Mouse (Mus musculus) limb, embryonic 15.5 days (tissue): ENCODE results near the gene Gm20388. TPM values are rescaled to one million over a fixed set of nuclear protein-coding genes. Genes with fewer than 3 reads are reported as not detected.

ENCODE experiments used
- ATAC-seq: fragments of 200-750 bp; cut with Nextera tagmentation; 2 replicates; pipeline ENCODE4 v1.8.0; 2017; ENCODE audit warnings: low read depth, moderate TSS enrichment; ENCODE audit not compliant: insufficient number of reproducible peaks, low FRiP score, low TSS enrichment
- H3K27ac ChIP-seq: fragments of 300-500 bp; sonication (generic); 2 replicates; pipeline ENCODE4 v1.5.1; 2015; ENCODE audit warnings: moderate library complexity, mild to moderate bottlenecking, inconsistent platforms
- H3K27me3 ChIP-seq: fragments of 300-500 bp; sonication (generic); 2 replicates; pipeline ENCODE4 v1.6.1; 2015; ENCODE audit warnings: inconsistent platforms
- H3K36me3 ChIP-seq: fragments of 300-500 bp; sonication (generic); 2 replicates; pipeline ENCODE4 v1.6.1; 2015; ENCODE audit warnings: inconsistent platforms
- H3K4me1 ChIP-seq: fragments of 300-500 bp; sonication (generic); 2 replicates; pipeline ENCODE4 v1.6.1; 2015; ENCODE audit warnings: inconsistent platforms
- H3K4me2 ChIP-seq: fragments of 300-500 bp; sonication (generic); 2 replicates; pipeline ENCODE4 v1.6.1; 2015; ENCODE audit warnings: mild to moderate bottlenecking, inconsistent platforms
- H3K4me3 ChIP-seq: fragments of 300-500 bp; sonication (generic); 2 replicates; pipeline ENCODE4 v1.5.1; 2015; ENCODE audit warnings: mild to moderate bottlenecking, inconsistent platforms
- H3K9ac ChIP-seq: fragments of 300-500 bp; sonication (generic); 2 replicates; pipeline ENCODE4 v1.6.1; 2015; ENCODE audit warnings: inconsistent platforms
- H3K9me3 ChIP-seq: fragments of 300-500 bp; sonication (generic); 2 replicates; pipeline ENCODE4 v1.6.1; 2016; ENCODE audit warnings: inconsistent platforms
- WGBS: fragments of 180-500 bp; shearing (Covaris S2); methylation state at CpG from one replicate; pipeline ENCODE4 v1.1.7; 2015; 5-methylcytosine and 5-hydroxymethylcytosine counted together
- polyA plus RNA-seq: library from polyadenylated mRNA; unstranded; fragments of >200 nt; fragmentation: Nextera tagmentation; extraction: Ambion mirVana; gene quantifications from 2 replicates; pipeline ENCODE4 v1.2.1, GENCODE M21; 2015

The Gm20388 gene
- polyA plus RNA-seq, 1 experiment from 2014 or later: 4.9 TPM

DNA sequence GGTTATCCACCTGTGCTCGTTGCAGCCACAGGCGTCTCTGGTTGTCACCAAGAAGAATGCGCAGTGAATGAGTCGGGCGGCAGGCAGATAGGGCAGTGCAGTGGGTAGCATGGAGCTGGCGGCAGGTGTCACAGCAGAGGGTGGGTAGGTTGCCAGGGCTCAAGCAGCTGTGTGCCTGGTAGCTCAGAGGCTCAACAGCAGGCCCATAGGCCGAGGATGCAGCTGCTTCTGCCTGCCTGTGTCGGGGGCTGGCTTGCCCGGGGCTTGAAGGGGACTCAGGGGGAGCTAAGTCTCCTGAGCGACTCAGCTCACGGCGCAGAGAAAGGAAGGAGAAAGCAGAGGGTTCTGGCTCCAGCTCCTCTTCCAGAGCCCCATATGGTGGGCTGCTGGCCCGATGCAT is 3322.7 kb downstream of the Gm20388 start:
- 56% methylated on average over 13 of the region's 13 CpGs for WGBS
- peaks cover 32% of the 10 kb centered on the region for H3K27me3 ChIP-seq
- no peak for ATAC-seq

DNA sequence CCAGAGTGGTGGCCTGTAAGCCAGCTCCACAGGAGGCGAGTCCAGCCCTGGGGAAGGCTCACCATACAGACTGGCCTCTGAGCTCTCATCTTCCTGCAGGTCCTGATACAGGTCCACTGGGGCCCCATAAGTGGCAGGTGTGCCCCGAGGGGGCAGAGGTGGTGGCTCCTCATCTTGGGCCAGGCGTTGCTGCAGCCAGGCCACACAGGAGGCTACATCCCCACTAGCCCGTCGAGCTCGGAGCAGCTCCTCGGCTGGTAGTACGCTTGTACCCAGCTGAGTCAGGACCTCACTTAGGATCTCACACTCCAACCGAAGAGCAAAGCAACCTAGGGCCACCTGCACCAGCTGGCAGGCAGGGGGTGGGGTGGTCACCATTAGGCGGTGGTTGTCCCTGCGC is 3323.1 kb downstream of the Gm20388 start:
- Histone ChIP-seq H3K4me3 (no peak overlapping the region), H3K27ac (no peak overlapping the region), H3K4me2 (no peak overlapping the region), H3K9ac (no peak overlapping the region), H3K27me3 (peaks cover 32% of the 10 kb centered on the region), H3K4me1 (peaks cover 29% of the 10 kb centered on the region), H3K36me3 (peaks cover 15% of the 10 kb centered on the region; the same call in 1 of the 2 replicates), H3K9me3 (no peaks in the 10 kb centered on the region)
- ATAC-seq: no peak
- 67% methylated on average over 11 of the region's 11 CpGs for WGBS

More for the DNA sequence above, 3322.7 kb downstream of the Gm20388 start:
- Histone ChIP-seq H3K36me3 (peaks cover 20% of the 10 kb centered on the region), H3K4me1 (peaks cover 29% of the 10 kb centered on the region), H3K9ac (no peak overlapping the region), H3K27ac (no peak overlapping the region), H3K9me3 (no peaks in the 10 kb centered on the region), H3K4me2 (no peak overlapping the region), H3K4me3 (no peak overlapping the region)

DNA sequence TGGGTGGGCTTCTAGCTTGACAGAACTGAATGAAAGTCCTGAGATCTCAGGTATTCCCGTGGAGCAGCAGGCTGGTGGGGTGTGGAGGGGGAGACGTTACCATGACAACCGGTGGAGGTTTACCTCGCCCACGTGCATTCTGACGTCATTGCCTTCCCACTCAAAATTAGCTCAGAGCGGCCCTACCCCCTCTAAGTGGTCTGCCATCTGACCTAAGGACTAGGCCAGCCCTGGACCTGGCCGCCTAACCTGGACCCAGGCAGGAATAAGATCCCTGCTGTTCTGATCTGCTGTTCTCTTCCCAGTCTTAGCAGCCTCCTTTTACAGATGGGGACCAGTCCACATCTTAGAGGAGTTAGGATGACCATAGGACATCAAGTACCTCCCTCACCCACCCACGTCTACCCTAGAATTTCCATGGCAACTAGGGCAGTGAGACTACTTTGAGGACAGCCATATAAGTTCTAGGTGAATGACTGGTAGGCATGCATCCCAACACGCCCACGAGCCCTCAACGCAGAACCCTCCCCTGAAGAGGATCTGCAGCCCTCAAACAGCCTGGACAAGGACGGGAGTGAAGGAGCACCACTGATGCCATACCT is 3324.4 kb downstream of the Gm20388 start:
- peaks cover 29% of the 10 kb centered on the region for H3K4me1 ChIP-seq
- H3K9ac ChIP-seq: peak overlapping the region; percentile 51
- peaks cover 5% of the 10 kb centered on the region; the same call in 1 of the 2 replicates for H3K36me3 ChIP-seq
- peaks cover 32% of the 10 kb centered on the region for H3K27me3 ChIP-seq
- no peak for ATAC-seq
- peak overlapping the region; percentile 94 for H3K4me2 ChIP-seq
- H3K27ac ChIP-seq: no peak overlapping the region
- WGBS: 29% methylated on average over 13 of the region's 13 CpGs
- peak overlapping the region; percentile 54 for H3K4me3 ChIP-seq
- H3K9me3 ChIP-seq: no peaks in the 10 kb centered on the region

DNA sequence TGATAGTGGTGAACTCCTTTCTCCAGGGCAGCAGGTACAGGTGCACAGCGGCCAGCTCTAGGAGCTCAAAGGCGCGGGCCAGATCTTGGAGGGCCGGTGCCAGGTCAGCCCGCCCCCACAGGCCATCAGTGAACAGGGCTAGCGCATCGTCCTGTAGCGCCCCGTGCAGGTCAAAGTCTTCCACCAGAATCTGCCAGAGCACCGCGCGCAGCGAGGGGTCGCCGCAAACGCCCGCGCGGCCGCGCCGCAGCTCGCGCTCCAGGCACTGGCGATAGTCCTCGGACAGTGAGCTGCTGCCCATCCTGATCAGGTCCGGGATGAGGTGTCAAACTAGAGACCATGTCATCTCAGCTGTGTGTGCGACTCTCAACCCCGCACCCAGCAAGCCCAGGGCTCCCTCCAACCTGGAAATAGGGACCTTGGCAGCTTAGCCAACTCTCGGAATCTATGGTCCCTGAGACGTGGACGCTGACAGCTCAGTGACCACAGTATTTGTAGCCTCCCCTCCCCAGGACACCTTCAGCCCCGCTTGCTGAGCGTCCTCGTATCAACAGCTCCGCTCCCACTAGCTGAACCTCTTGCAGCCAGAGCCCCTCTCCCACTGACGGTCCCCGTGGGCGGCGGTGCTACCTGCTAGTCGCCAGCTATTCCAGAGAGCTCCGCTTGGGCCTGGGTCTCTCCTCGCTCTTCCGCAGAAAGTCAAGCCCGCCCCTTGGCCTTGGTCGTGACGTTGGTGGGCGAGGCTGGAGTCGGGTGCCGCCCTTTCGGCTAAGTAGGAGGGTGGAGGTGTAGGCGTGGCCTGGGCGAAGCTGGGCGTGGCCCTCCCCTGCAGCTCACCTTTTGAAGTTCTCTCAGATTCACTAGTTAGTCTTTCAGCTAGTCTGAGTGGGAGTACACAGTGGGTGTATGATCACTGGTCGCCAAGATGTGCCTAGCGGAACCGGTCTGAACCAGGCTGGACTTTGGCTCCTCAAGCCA is 3325.2 kb downstream of the Gm20388 start, which contains the start of gene Spata2l:
Gene Spata2l (minus strand): TSS at position 714 of the 978 bp plus-strand sequence.
- peaks cover 29% of the 10 kb centered on the region for H3K4me1 ChIP-seq
- peak; percentile 70 for ATAC-seq
- WGBS: 2% methylated on average over 57 of the region's 57 CpGs
- peak within 1 kb of the TSS; percentile 51 for H3K9ac ChIP-seq
- H3K4me2 ChIP-seq: peak within 1 kb of the TSS; percentile 94
- H3K27me3 ChIP-seq: peaks cover 32% of the 10 kb centered on the region
- no peaks in the 10 kb centered on the region for H3K9me3 ChIP-seq
- H3K27ac ChIP-seq: no peak within 1 kb of the TSS
- H3K36me3 ChIP-seq: no peaks in the 10 kb centered on the region
- H3K4me3 ChIP-seq: peak within 1 kb of the TSS; percentile 54

DNA sequence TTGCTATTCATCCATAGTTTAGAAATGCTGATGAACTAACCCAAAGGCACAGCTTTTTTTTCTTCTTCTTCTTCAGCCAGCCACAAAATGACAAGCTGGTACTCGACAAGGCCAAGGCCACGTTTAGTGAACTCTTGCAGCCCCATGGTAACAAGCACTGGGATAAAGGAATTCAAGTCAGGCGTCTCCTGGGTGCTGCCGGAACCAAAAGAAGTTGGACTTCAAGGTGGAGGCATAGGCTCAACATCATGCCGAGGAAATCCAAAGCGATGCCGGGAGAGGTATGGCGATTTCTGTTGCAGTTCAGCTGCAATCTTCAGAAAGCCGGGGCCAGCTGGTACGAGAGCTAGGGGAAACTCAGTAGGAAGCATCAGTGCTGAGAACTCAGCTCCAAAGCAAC is 3328.8 kb downstream of the Gm20388 start:
- no peak overlapping the region for H3K9ac ChIP-seq

GRCm38 (mm10) chr8:123242107-123242923 is 3331.7 kb downstream of the Gm20388 start:
- Histone ChIP-seq H3K9me3 (no peaks in the 10 kb centered on the region), H3K27me3 (no peaks in the 10 kb centered on the region), H3K4me2 (no peak overlapping the region), H3K4me3 (no peak overlapping the region), H3K27ac (no peak overlapping the region), H3K4me1 (no peaks in the 10 kb centered on the region), H3K36me3 (peaks cover 59% of the 10 kb centered on the region), H3K9ac (no peak overlapping the region)
- WGBS: 80% methylated on average over 7 of the region's 7 CpGs
- ATAC-seq: no peak

More for the DNA sequence above, 3328.8 kb downstream of the Gm20388 start:
- Histone ChIP-seq H3K27me3 (peaks cover 13% of the 10 kb centered on the region), H3K27ac (no peak overlapping the region), H3K4me2 (no peak overlapping the region), H3K9me3 (no peaks in the 10 kb centered on the region), H3K4me3 (no peak overlapping the region), H3K36me3 (peaks cover 30% of the 10 kb centered on the region), H3K4me1 (peaks cover 18% of the 10 kb centered on the region)
- no peak for ATAC-seq
- WGBS: 89% methylated on average over 10 of the region's 10 CpGs

DNA sequence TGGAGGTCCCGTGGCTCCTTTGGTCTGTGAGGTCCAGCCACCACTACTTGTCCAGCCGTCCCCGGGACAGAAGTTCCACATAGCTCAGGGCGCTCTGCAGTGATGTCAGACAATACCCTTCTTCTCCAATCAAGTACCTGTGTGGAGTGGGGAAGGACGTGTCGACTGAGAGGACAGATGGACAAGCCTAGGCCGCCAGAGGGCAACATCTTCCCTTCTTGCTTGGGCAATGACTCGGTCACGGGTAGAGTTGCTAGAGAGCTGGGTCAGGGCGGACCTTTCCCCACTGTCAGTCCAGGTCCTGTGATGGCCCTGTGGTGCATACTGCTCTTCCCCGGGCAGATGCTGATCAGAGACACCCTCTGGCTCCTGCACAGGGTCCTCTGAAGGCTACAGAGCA is 3332.4 kb downstream of the Gm20388 start:
- Histone ChIP-seq H3K27me3 (no peaks in the 10 kb centered on the region), H3K4me1 (no peaks in the 10 kb centered on the region), H3K9me3 (no peaks in the 10 kb centered on the region), H3K36me3 (peaks cover 66% of the 10 kb centered on the region), H3K9ac (no peak overlapping the region), H3K4me3 (no peak overlapping the region), H3K27ac (no peak overlapping the region), H3K4me2 (no peak overlapping the region)
- 0 out of 2 replicates have a peak, but pooled peaks have one; percentile 42 for ATAC-seq
- 65% methylated on average over 11 of the region's 11 CpGs for WGBS

DNA sequence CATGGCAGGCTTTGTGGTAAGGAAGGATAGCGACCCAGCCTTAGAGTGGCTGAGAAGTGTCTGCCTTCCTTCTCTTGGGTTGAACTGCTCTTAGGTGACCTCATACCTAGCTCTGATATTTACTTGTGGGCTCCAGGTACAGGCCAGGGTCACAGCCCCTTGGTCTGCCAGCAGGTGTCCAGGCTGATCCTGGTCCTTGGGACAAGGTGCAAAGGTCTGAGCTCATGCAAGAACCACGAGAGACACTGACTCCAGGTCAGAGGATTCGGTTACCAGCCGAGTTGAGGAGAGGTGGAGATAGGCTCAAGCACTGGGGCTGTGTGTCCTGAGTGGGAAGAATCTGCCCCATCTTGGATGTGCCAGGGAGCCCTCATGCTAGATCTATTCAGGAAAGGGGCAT is 3333.7 kb downstream of the Gm20388 start:
- H3K9ac ChIP-seq: no peak overlapping the region
- peaks cover 79% of the 10 kb centered on the region for H3K36me3 ChIP-seq
- no peaks in the 10 kb centered on the region for H3K9me3 ChIP-seq
- no peak overlapping the region for H3K4me3 ChIP-seq
- H3K27me3 ChIP-seq: no peaks in the 10 kb centered on the region
- ATAC-seq: no peak
- H3K4me2 ChIP-seq: no peak overlapping the region
- WGBS: 90% methylated on average over 4 of the region's 4 CpGs
- H3K4me1 ChIP-seq: no peaks in the 10 kb centered on the region
- H3K27ac ChIP-seq: no peak overlapping the region

DNA sequence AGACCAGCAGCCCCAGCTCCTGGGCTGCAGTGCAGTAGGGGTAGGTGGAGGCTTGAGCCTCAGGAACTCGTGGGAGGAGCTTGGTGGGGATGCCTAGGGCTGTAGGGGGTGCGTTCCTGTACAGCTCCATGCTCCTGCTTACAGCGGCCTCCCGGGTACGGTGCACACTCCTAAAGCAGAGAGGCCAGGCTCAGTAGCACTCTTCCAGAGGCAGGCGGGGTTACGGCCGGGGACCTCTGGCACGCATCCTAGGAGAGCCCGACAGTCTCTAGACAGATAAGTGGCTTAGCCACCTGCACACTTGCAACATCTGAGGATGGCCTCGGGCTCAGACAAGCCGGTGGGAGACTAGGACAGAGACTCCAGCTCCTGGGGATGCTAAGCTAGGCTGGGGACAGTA is 3334.9 kb downstream of the Gm20388 start:
- no peak for ATAC-seq
- Histone ChIP-seq H3K4me1 (no peaks in the 10 kb centered on the region), H3K36me3 (peaks cover 89% of the 10 kb centered on the region), H3K4me2 (no peak overlapping the region), H3K27ac (no peak overlapping the region), H3K9me3 (no peaks in the 10 kb centered on the region), H3K4me3 (no peak overlapping the region), H3K27me3 (no peaks in the 10 kb centered on the region), H3K9ac (no peak overlapping the region)
- 89% methylated on average over 12 of the region's 12 CpGs for WGBS

- no peaks in the 10 kb centered on the region for H3K9me3 ChIP-seq
- 98% methylated on average over 6 of the region's 6 CpGs for WGBS
Measured at GRCm38 (mm10) chr8:123247748-123248147, 3337.1 kb downstream of the Gm20388 start.

GRCm38 (mm10) chr8:123248596-123248995 is 3338.0 kb downstream of the Gm20388 start:
- ATAC-seq: no peak
- peaks cover 85% of the 10 kb centered on the region for H3K36me3 ChIP-seq
- no peak overlapping the region for H3K9ac ChIP-seq
- no peaks in the 10 kb centered on the region for H3K9me3 ChIP-seq
- H3K27me3 ChIP-seq: no peaks in the 10 kb centered on the region
- peaks cover 15% of the 10 kb centered on the region for H3K4me1 ChIP-seq
- no peak overlapping the region for H3K27ac ChIP-seq
- 88% methylated on average over 8 of the region's 8 CpGs for WGBS
- no peak overlapping the region for H3K4me3 ChIP-seq
- H3K4me2 ChIP-seq: no peak overlapping the region

More at GRCm38 (mm10) chr8:123247748-123248147, 3337.1 kb downstream of the Gm20388 start:
- H3K4me1 ChIP-seq: peaks cover 8% of the 10 kb centered on the region
- H3K4me2 ChIP-seq: no peak overlapping the region
- H3K4me3 ChIP-seq: no peak overlapping the region
- H3K27ac ChIP-seq: no peak overlapping the region
- H3K36me3 ChIP-seq: peaks cover 93% of the 10 kb centered on the region
- ATAC-seq: no peak
- no peaks in the 10 kb centered on the region for H3K27me3 ChIP-seq
- H3K9ac ChIP-seq: no peak overlapping the region
